Mouse (Mus musculus) left cerebral cortex, postnatal 36 days (tissue): ENCODE measurements at regions not wholly inside any gene's neighbourhood (a gene's known extent, or its start where the extent isn't known, plus 50 kb on each side); places are given as distances from the start of the nearest gene placed in this dataset.

ENCODE experiments used
- DNase-seq, 2 experiments: peaks; one replicate each; pipeline ENCODE4 v3.0.0; 2021 to 2022; ENCODE audit warnings: low spot score in 2 of 2, mixed read lengths in 1 of 2
- intact Hi-C: fragments of 180-260 bp; cut with DNase I; formaldehyde crosslinking; loops from one replicate; pipeline ENCODE4 v1.15.1; 2025

DNA sequence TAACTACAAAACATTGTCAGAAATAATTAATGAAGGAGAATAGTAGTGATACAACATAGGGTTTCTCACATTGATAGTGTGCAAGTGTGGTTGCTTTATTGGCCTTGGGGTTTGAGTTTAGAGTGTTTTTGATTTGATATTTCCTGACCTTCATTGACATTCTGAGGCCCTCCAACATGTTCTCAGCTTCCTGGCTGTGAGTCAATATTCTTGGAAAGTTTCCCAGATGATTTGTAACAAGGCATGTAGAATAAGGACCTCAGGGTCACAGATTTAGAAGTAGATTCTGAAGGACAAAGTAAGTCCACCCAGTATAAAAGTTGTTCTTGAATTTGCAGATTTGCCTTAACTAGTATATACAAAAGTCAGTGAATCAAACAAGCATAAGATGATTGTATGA is 969.7 kb upstream of the Pcdh9 start:
- intact Hi-C loops: no loop called here
- no peak for DNase-seq

DNA sequence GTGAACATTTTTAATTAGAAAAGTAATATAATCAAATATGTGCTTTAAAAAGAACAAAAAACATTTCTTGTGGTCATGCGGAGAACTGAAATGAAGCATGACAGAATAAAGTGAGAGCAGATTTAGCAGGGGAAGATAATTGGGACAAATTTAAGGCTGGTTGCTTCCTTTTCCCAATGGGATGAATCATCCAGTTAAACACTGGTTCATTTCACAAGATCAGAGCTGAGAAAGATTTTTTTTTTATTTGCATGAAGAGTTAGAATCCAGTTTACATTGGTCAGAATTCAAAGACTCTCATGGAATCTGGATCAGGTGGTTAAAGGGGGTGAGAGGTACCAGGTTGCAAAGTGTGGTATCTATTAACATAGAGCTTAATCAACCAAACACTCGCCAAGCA is 978.5 kb upstream of the Pcdh9 start:
- intact Hi-C loops: no loop called here
- no peak for DNase-seq

DNA sequence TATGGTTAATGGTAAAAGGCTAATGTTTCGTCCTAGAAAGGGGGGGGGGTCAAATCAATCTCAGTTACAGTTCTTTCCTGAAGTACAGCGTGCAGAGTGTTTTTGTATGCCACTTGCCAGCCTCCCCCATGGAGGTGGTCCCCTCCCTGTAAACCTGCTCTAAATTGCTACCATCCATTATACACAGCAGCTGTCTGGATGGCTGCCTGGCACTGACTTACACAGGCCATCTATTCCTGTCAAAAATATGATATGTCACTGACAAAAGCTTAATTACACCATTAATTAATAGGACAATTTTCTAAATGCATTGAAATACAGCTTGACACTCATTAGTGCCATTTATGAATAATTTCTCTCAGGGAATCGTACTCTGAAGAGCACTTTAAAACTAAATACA is 995.0 kb upstream of the 4921530L21Rik start:
- intact Hi-C loops: no loop called here
- DNase-seq: no peak

DNA sequence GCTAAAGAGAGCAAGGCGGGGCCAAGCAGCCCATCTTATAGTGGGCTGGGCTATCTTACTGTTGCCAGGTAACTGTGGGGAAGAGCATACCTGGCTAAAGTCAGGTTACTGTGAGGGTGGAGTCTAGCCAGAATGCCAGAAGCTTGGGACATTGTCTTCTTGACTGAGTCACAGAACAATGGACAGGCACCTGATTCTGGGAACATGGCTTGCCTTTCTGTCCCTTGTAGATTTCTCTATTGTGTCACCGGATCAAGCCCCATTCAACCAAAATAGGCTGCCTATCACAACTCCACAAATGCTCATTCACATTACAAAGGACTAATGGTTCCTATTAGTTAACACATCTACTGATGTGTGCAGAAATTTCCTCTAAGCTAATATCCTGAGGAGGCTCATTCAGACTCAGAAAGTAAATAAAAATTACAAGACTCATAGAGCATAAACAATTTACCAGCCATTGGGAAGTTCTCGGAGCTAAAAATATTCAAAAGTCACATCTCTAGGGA is 985.7 kb upstream of the 4921530L21Rik start:
- DNase-seq: no peak
- intact Hi-C loops: no loop called here

DNA sequence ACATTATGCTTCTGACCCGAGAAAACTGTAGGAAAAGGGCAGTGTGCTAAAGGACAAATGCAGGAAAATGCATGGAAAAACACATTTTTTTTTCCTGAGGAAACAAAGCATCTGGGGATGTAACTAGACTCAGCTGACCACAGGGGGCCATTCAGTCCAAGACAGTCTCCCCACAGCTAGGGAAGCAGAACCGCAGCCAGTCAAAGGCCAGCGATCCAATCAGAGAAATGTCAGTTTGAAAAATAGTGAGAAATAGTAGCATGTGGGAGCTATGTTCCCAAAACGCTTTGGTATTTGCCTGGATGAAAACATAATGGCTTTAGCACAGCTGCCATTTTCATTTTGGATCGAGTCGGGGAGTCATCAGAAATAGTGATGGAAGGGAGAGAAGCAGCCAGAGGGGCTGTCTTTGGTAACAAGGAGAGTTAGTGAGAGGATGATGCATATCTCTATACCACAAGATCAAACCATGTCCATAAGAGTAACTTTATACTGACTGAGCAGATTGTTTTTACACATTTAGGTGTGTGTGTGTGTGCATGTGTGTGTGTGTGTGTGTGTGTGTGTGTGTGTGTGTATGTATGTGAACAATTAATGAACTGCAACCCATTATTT is 982.3 kb upstream of the 4921530L21Rik start:
- intact Hi-C loops: no loop called here
- DNase-seq: no peak

DNA sequence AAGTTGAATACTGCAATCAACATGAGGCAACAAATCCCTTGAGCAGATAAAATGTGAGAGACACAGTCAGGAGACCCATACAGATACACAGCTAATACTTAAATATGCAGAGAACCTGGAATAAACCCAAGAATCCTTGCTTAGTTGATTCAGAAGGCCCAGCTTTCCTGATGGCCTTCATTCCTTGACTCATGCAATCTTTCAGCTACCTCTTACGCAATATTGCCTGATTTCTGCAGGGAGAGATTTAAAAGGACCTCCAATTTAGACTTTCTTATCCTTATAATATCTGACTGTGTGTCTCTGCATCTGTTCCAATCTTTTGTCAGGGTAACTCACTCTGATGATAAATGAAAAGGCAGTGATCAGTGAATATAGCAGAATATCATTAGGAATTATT is 968.7 kb upstream of the 4921530L21Rik start:
- intact Hi-C loops: no loop called here
- DNase-seq: no peak

DNA sequence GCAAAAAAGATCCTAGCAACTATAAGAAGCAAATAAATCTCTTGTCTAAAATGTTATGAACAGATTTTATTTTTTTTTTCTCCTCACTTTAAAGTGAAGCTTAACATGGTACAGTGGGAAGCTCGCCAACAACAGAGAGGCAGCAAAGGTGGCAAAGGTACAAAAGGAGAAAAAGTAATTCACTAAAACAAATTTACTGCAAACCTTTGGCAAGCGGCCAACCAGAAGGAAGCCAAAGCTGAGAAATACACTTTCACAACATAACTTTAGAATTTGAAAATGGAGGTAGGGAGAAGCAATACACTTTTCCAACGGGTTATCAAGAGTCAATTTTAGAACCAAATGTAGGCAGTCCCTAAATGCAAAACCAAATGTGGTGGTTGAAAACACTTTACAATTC is 939.6 kb upstream of the 4921530L21Rik start:
- DNase-seq: peak in 1 of 2 experiments; percentile 5
- intact Hi-C loops: no loop called here
